25 mouse cellular contexts compared by ENCODE assay signal in the genomic region with DNA sequence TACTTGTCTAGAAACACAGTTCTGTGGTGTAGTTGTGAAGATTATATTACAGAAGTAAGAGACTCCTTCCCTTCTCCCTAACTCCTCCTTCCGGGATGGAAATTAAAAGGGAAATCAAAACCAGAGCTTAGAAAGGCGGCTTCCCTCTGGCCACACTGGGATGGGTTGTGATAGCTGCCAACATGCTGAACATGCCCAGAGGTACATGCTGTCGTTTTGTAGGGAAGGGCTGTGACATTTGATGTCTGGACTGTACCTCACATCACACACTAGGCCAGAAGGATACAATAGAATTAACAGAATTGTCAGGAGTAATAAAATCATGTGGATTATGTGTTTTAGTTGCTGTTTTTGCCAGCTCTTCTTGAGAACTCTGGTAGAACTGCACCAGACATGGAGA.
"Had no signal": no experiment of that assay in that cellular context is flagged by ENCODE, and none has a peak within 500 bp of the region (broad histone marks: within the 10 kb centered on the region; RNA-seq: fewer than 3 reads in every experiment).

No protein-coding gene starts in this region.

- H3K4me1 ChIP-seq: heart, embryonic 10.5 days; heart, embryonic 12.5 days; hindbrain, embryonic 13.5 days; hindbrain, embryonic 15.5 days; kidney, embryonic 15.5 days; liver, embryonic 12.5 days had no signal

- H3K36me3 ChIP-seq: heart, embryonic 10.5 days; heart, embryonic 12.5 days; hindbrain, embryonic 13.5 days; hindbrain, embryonic 15.5 days; kidney, embryonic 15.5 days; liver, embryonic 12.5 days had no signal

- ATAC-seq: hindbrain, postnatal 0 days; intestine, embryonic 16.5 days; liver, embryonic 12.5 days had no signal

- H3K9me3 ChIP-seq: heart, embryonic 10.5 days; heart, embryonic 12.5 days; hindbrain, embryonic 13.5 days; hindbrain, embryonic 15.5 days; kidney, embryonic 15.5 days; limb, embryonic 12.5 days; liver, embryonic 12.5 days had no signal

- H3K9ac ChIP-seq: heart, embryonic 12.5 days; hindbrain, embryonic 13.5 days; hindbrain, embryonic 15.5 days; kidney, embryonic 15.5 days; limb, embryonic 12.5 days; liver, embryonic 12.5 days; liver, embryonic 14.5 days had no signal

- H3K27me3 ChIP-seq: heart, embryonic 12.5 days; hindbrain, embryonic 13.5 days; hindbrain, embryonic 15.5 days; kidney, embryonic 15.5 days; limb, embryonic 12.5 days; liver, embryonic 12.5 days had no signal

- H3K4me2 ChIP-seq: heart, embryonic 12.5 days; hindbrain, embryonic 13.5 days; hindbrain, embryonic 15.5 days; kidney, embryonic 15.5 days; limb, embryonic 12.5 days; liver, embryonic 12.5 days had no signal

- H3K4me3 ChIP-seq: gastrocnemius, adult 2 months; heart, embryonic 10.5 days; heart, embryonic 12.5 days; hindbrain, embryonic 13.5 days; hindbrain, embryonic 15.5 days; kidney, embryonic 15.5 days; limb, embryonic 12.5 days; liver, embryonic 12.5 days had no signal

- H3K27ac ChIP-seq: gastrocnemius, adult 2 months; heart, embryonic 10.5 days; hindbrain, embryonic 13.5 days; hindbrain, embryonic 15.5 days; hindbrain, postnatal 0 days; kidney, embryonic 15.5 days; kidney, postnatal 0 days; limb, embryonic 12.5 days; liver, embryonic 12.5 days; liver, embryonic 14.5 days had no signal

- DNase-seq: gastrocnemius, adult 2 months; gastrocnemius, postnatal 10 days; gastrocnemius, postnatal 36 days; heart, adult 18-20 months; heart, postnatal 10 days; heart, postnatal 36 days; kidney, adult 11 months; kidney, adult 2 months; kidney, adult 9 months; kidney, postnatal 14 days; kidney, postnatal 36 days; layer of hippocampus, adult 9-11 months; layer of hippocampus, postnatal 36 days; left cerebral cortex, postnatal 4 days had no signal
